Mouse (Mus musculus) Patski (cell line): Measurements from ENCODE around the gene Os9. TPM values are rescaled to one million over a fixed set of nuclear protein-coding genes. Genes with fewer than 3 reads are reported as not detected.

Experiments
- ATAC-seq: fragments of 100-300 bp; one replicate; pipeline ENCODE4 v1.8.0; 2021
- CTCF ChIA-PET: fragments of 350-600 bp; sonication (Branson Sonifier 250); formaldehyde crosslinking; loops from one replicate; lab custom pipeline; 2022; ENCODE audit warnings: inconsistent platforms; lab: Charles Lee
- POLR2A ChIA-PET: fragments of 350-600 bp; sonication (Branson Sonifier 250); formaldehyde crosslinking; loops from one replicate; lab custom pipeline; 2022; ENCODE audit warnings: antibody characterized with exemption, inconsistent platforms; lab: Charles Lee
- DNase-seq: peaks from one replicate; pipeline ENCODE4 v3.0.0-alpha.2; 2011; ENCODE audit warnings: low read depth, low spot score
- H3K27me3 ChIP-seq: fragments of 371-371 bp; one replicate; pipeline ENCODE4 v1.5.1; 2021
- CTCF ChIP-seq: fragments of 100-300 bp; IDR thresholded peaks from one replicate; pipeline ENCODE4 v1.5.1; 2021
- in situ Hi-C: fragments of 300-500 bp; cut with MboI; formaldehyde crosslinking; loops from 3 replicates; pipeline ENCODE4 v1.11.1; 2018; ENCODE audit warnings: low pct_unique_long_range_greater_than_20kb, mixed read lengths
- polyA plus RNA-seq: library from polyadenylated mRNA; unstranded; gene quantifications from one replicate; pipeline ENCODE4 v1.2.3, GENCODE M21; 2021

The Os9 gene
- polyA plus RNA-seq, 1 experiment from 2014 or later: 173 TPM

DNA sequence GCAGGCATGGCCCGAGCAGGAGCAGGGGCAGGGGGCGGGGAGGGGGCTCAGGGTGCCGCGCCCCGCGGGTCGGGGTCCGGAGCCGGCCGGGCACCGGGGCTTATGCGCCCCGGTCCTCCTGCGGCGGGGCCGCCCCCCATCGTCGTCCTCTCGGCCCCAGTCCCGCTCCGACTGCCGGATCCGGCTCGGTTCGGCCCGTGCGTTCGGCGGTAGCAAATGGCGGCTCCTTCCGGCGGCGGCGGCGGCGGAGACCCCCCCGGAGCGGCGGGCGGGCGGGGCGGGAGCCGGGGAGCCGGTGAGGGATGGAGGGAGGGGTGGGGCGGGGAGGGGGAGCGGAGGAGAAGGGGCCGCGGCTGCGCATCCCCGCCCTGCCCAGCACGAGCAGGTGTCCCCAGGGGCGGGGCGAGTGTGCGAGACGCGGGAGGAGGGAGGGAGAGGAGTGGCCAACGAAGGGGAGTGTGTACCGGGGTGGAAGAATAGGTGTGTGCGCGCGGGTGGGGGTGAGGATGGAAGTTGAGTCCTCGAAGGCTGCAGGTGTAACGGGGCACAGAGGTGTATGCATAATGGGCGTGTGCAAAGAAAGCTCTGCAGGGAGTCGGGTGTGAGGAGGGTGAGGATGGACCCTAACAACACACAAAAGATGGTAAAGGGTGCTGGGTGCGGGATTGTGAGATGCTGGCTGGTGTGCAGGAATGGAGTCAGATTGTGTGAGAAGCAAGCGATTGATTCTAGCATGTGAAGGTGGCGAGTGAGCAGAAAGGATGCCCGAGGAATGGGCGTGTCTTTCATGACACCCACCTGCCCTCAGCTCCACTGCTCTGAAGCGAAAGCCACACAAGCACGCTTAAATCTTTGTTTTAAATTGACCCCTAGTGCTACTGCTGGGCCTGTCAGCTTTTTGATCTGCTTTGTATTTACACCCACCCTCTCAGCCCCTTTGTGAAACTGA is 60.7 kb downstream of the Os9 start, which contains the start of gene March9:
Gene March9 (minus strand): TSS at position 217 of the 949 bp plus-strand sequence.
- no peaks in the 10 kb centered on the region for H3K27me3 ChIP-seq
- DNase-seq (no peak), ATAC-seq (peak; percentile 45)
- CTCF ChIA-PET: no interaction called here
- POLR2A ChIA-PET: interaction anchor here (0.5 to 0.7 kb wide), 2 partner anchors 31 to 140 kb away, joined by 3 read pairs; no protein-coding TSS in a partner anchor
- no peak for TF ChIP-seq CTCF
- in situ Hi-C loops: loop anchor here (25.0 kb wide), 1 partner anchor 602 kb away; the partner anchor contains the start of genes Nab2 and Nemp1

DNA sequence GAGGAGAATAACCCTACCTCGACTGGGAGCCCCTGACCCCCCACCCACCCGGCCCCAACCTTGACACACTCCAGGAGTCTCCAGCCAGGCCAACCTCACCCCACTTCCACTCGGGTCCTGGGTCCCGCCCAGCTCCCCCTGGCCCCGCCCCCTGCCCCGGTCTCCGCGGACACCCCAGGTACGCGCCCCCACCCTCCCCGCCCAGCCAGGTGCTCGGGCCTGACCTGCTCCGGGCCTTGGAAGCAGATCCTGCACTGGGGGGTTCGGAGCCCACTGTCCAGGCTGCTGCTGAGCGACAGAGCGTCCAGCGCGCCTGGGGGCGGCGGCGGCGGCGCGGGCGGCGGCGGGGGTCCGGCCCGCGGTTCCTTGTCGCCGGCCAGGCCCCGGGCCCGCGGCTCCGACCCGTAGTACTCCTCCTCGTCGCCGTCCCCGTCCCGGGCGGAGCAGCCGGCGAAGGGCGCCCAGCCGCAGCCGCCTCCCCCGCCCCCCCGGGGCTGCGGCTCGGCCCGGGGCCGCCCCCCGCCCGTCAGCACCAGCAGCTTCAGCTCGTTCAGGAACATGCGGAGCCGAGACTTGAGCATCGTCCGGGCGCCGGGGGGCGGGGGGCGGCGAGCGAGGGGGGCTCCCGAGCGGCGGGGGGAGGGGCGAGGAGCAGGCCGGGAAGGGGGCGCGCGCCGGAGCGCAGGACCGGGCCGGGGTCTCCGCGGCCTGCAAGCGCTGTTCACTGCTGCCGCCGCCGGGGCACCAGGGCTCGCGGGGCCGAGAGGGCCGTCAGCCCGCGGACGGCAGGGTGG is 61.6 kb downstream of the Os9 start:
- no peak for TF ChIP-seq CTCF
- in situ Hi-C loops: loop anchor here (25.0 kb wide), 1 partner anchor 603 kb away; the partner anchor contains the start of genes Nab2 and Nemp1
- ChIA-PET CTCF (interaction anchor here (1.1 to 2.0 kb wide), 4 partner anchors 10 to 28 kb away, joined by 4 to 13 read pairs (median 11); partner anchors contain the start of genes Cyp27b1, Eef1akmt3 and Mettl1), POLR2A (no interaction called here)
- H3K27me3 ChIP-seq: no peaks in the 10 kb centered on the region
- ATAC-seq: no peak
- no peak for DNase-seq

DNA sequence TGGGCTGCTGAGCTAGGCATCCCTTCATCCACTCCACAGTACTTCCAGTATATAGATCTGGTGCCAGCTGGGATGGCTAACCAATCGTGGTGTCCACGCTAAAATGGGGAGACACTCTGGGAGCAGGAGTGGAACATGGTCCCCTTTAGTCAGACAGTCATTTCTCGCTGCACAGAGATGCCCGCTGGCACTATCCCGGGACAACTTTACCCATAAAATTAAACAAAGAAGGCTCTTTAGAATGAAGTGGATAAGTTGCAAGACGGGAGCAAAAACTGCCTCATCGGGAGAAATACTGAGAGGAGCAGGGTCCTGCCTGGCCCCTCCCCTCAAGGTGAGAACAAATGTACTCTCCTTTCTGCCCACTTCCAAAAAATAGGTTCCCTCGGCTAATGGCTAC is 62.2 kb downstream of the Os9 start:
- DNase-seq: no peak
- no peak for ATAC-seq
- TF ChIP-seq CTCF: no peak
- ChIA-PET CTCF (interaction anchor here (0.7 to 2.0 kb wide), 10 partner anchors 9 to 102 kb away, joined by 3 to 13 read pairs (median 6); partner anchors contain the start of genes Cyp27b1, Eef1akmt3 and Mettl1), POLR2A (interaction anchor here (2.3 kb wide), 1 partner anchor 18 kb away, joined by 10 read pairs; the partner anchor contains the start of genes Eef1akmt3 and Mettl1)
- H3K27me3 ChIP-seq: no peaks in the 10 kb centered on the region
- in situ Hi-C loops: loop anchor here (25.0 kb wide), 1 partner anchor 604 kb away; the partner anchor contains the start of genes Nab2 and Nemp1

DNA sequence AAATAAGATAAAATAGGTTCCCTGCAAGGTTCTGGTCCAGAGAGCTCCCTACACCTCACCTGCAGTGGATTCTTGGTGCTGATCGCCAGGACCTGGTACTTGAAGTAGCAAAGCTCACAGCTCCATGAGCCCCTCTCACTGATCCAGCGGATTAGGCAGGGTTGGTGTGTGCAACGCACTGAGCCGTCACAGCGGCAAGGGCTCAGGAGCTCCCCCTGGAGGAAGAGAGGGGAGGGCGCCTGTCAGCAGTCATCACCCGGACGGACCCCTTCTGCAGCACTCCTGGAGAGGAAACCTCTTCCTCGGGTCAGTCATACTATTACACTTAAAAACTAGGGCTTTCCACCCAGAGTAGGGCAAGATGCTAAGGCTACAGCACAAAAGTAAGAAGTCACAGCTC is 62.8 kb downstream of the Os9 start:
- in situ Hi-C loops: loop anchor here (25.0 kb wide), 1 partner anchor 604 kb away; the partner anchor contains the start of genes Nab2 and Nemp1
- TF ChIP-seq CTCF: no peak

DNA sequence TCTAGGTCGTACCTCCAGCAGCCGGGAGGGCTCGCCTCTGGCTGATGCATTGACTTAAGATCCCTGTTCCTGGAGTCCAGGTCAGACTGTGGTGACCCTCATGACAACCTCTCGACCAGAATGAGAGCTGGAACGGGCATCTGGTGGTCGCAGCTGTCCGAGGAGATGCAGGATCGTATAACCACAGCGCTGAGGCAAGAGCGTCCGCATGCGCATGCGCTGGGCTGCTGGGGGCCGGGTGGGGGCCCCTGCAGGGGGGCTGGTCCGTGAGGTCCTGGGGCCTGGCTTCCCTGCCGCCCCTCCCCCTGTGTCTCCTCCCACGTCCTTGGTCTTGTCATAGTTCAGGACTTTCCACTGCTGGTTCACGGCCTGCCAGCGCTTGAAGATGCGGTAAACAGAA is 64.4 kb downstream of the Os9 start:
- POLR2A ChIA-PET: interaction anchor here (0.9 to 2.3 kb wide), 2 partner anchors 12 to 16 kb away, joined by 3 to 10 read pairs; partner anchors contain the start of genes Eef1akmt3 and Mettl1
- CTCF ChIA-PET: no interaction called here
- no peaks in the 10 kb centered on the region for H3K27me3 ChIP-seq

More for the DNA sequence above, 62.8 kb downstream of the Os9 start:
- ATAC-seq: peak; percentile 54
- CTCF ChIA-PET: interaction anchor here (0.6 to 2.0 kb wide), 12 partner anchors 9 to 134 kb away, joined by 3 to 13 read pairs (median 5); partner anchors contain the start of genes Cyp27b1, Eef1akmt3 and Mettl1
- H3K27me3 ChIP-seq: no peaks in the 10 kb centered on the region
- DNase-seq: no peak
- POLR2A ChIA-PET: interaction anchor here (0.8 to 2.3 kb wide), 2 partner anchors 17 to 73 kb away, joined by 3 to 10 read pairs; partner anchors contain the start of genes Eef1akmt3 and Mettl1

DNA sequence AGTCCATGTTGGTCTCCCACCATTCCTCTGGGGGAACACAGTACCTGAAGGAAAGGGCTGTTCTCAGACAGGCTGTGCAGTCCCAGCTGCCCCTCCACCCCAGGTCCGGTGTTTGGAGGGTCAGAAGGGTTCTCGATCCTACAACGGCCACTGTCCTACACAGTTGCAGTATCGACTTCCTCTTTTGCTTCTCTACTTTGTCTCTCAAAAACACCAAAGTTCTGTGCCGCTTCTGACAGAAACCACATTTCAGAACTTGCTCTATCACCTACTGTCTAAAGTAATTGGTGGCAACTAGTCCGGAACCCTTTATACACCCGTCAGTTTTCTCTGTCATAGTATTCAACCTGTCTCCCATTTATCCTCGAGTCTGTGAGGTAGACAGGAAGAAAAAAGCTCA is 65.5 kb downstream of the Os9 start:
- no peak for ATAC-seq
- ChIA-PET CTCF (no interaction called here), POLR2A (no interaction called here)
- TF ChIP-seq CTCF: no peak
- no peak for DNase-seq
- in situ Hi-C loops: loop anchor here (25.0 kb wide), 1 partner anchor 607 kb away; the partner anchor contains the start of genes Nab2 and Nemp1
- H3K27me3 ChIP-seq: no peaks in the 10 kb centered on the region

More for the DNA sequence above, 64.4 kb downstream of the Os9 start:
- in situ Hi-C loops: loop anchor here (25.0 kb wide), 1 partner anchor 606 kb away; the partner anchor contains the start of genes Nab2 and Nemp1
- no peak for TF ChIP-seq CTCF
- DNase-seq (no peak), ATAC-seq (no peak)

DNA sequence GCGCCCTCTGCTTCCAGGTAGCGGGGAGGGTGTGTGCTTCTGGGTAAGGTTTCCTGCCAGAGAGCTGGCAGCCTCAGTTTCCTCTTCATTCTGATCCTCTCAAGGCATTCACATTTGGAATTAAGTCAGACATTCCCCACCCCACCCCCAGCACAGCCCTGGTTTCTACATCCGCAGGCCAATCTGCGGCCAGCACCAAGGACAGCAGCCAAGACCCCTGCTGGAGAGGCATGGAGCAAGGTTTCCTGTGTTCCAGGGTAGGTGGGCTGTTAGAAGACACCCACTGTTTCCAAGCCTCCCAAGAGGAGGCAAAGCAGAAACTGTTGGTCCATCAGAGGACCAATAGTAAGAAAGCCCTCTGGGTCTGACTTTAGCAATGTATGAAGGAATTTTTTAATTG is 66.3 kb downstream of the Os9 start:
- ATAC-seq (no peak), DNase-seq (no peak)
- H3K27me3 ChIP-seq: no peaks in the 10 kb centered on the region
- in situ Hi-C loops: loop anchor here (25.0 kb wide), 1 partner anchor 608 kb away; the partner anchor contains the start of genes Nab2 and Nemp1
- ChIA-PET CTCF (no interaction called here), POLR2A (no interaction called here)
- no peak for TF ChIP-seq CTCF

DNA sequence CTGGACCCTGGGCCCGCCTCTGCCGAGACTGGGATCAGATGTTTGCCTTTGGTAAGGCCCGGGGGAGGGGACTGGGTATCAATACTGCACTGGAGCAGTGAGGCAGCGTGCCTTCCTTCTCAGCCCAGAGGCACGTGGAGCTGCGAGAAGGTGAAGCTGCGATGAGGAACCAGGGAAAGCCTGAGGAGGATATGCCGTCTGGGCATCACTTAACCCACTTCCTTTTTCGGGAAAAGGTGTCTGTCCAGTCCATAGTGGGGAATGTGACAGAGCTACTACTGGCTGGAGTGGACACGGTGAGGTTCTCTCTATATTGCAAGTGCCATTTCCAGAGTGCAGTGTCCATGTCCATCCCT is 70.8 kb downstream of the Os9 start:
- ATAC-seq: no peak
- no peaks in the 10 kb centered on the region for H3K27me3 ChIP-seq
- ChIA-PET POLR2A (no interaction called here), CTCF (interaction anchor here (3.0 kb wide), 1 partner anchor 8 kb away, joined by 13 read pairs; no protein-coding TSS in a partner anchor)
- DNase-seq: no peak
- in situ Hi-C loops: loop anchor here (25.0 kb wide), 1 partner anchor 612 kb away; the partner anchor contains the start of genes Nab2 and Nemp1
- no peak for TF ChIP-seq CTCF

DNA sequence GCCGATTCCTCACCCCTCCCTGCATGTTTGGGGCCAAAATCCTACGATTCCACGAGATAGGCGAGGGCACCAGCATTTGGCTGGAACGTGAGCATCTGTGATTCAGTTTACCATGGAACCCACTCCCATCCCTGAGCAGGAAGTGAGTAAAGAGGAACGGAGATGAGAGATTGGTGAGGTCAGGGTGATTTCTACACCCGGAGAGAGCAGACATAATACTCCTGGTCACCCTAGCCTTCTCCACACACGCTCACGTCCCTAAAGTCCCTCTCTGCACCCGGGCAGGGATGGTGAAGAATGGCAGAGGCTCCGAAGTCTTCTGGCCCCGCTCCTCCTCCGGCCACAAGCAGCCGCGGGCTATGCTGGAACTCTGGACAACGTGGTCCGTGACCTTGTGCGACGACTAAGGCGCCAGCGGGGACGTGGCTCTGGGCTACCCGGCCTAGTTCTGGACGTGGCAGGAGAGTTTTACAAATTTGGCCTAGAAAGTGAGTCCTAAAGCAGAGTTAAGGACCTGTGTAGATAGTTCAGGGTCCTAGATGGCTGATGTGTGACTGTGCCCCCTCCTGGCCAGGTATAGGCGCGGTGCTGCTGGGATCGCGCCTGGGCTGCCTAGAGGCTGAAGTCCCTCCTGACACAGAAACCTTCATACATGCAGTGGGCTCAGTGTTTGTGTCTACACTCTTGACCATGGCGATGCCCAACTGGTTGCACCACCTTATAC is 71.4 kb downstream of the Os9 start:
- POLR2A ChIA-PET: no interaction called here
- CTCF ChIA-PET: interaction anchor here (1.0 to 3.0 kb wide), 2 partner anchors 9 to 131 kb away, joined by 3 to 13 read pairs; no protein-coding TSS in a partner anchor
- in situ Hi-C loops: loop anchor here (25.0 kb wide), 1 partner anchor 613 kb away; the partner anchor contains the start of genes Nab2 and Nemp1
- ATAC-seq (no peak), DNase-seq (no peak)
- no peaks in the 10 kb centered on the region for H3K27me3 ChIP-seq
- no peak for TF ChIP-seq CTCF
